Mouse (Mus musculus) brain, embryonic 14.5 days (tissue): Measurements from ENCODE around the gene Ccdc9b.

ENCODE experiments used
- CTCF ChIP-seq: fragments of 200-500 bp; IDR thresholded peaks from 2 replicates; pipeline ENCODE4 v1.5.1; 2012; ENCODE audit warnings: inconsistent platforms, mild to moderate bottlenecking, moderate library complexity, borderline replicate concordance; ENCODE audit not compliant: insufficient read depth, insufficient read length; ENCODE audit errors: extremely low read depth
- POLR2A ChIP-seq: fragments of 200-500 bp; IDR thresholded peaks from 2 replicates; pipeline ENCODE4 v1.6.1; 2012; ENCODE audit warnings: mild to moderate bottlenecking, inconsistent platforms, borderline replicate concordance; ENCODE audit not compliant: poor library complexity, insufficient read depth, insufficient read length, severe bottlenecking; ENCODE audit errors: extremely low read depth

DNA sequence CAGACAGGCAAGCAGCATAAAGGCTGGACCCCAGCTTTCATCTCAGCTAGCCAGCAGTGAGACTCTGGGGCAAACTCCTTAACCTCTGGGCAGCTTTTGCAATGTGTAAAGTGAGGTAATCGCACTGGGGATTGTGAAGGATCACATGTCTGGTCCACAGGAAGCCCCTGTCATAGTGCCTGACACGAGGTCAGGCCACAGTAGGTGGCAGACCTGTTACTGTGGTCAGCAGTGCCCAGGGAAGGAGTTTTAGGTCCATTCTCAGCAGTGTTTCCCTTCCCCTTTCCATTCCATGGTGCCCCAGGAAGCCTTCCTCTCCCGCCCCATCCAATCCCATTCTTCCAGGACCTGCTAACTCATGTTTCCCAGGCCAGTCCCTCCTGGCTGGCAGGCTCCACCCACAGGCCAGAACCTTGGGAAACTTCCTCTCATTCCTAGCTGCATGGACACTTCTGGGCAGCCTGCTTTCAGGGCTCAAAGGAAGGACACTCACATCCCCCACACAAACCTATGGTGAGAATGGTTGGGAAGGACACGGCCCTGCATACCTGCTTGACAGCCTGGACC is 52.7 kb downstream of the Ccdc9b start:
- TF ChIP-seq POLR2A (no peak), CTCF (no peak)
